In genomic region chr16:30308616-30309394, GRCm38 (mm10) we compare ENCODE assay signal across 8 mouse cellular contexts. TPM values are rescaled to one million over a fixed set of nuclear protein-coding genes. Genes with fewer than 3 reads are reported as not detected.
DNase-seq lines count a peak whose midpoint lies in the region; ATAC-seq lines count a peak whose summit lies in the region.

No protein-coding gene starts in this region.

- H3K4me1 ChIP-seq in forebrain, embryonic 13.5 days = peaks cover 22% of the 10 kb centered on the region
- peaks cover 22% of the 10 kb centered on the region for H3K4me1 ChIP-seq in hindbrain, embryonic 15.5 days (replicated peaks)

- H3K36me3 ChIP-seq in forebrain, embryonic 13.5 days (ENCODE audit: poor library complexity, severe bottlenecking) = no peaks in the 10 kb centered on the region
- H3K36me3 ChIP-seq in hindbrain, embryonic 15.5 days = no peaks in the 10 kb centered on the region

- no peak overlapping the region for H3K27ac ChIP-seq in forebrain, embryonic 13.5 days
- H3K27ac ChIP-seq in hindbrain, embryonic 15.5 days (replicated peaks) = no peak overlapping the region

- H3K4me3 ChIP-seq in forebrain, embryonic 13.5 days = peak overlapping the region; percentile 52
- peak overlapping the region; percentile 51 for H3K4me3 ChIP-seq in hindbrain, embryonic 15.5 days

- H3K9ac ChIP-seq in forebrain, embryonic 13.5 days = peak overlapping the region; percentile 67
- peak overlapping the region; percentile 43 for H3K9ac ChIP-seq in hindbrain, embryonic 15.5 days

- peak overlapping the region; percentile 91 for H3K4me2 ChIP-seq in forebrain, embryonic 13.5 days
- H3K4me2 ChIP-seq in hindbrain, embryonic 15.5 days = peak overlapping the region; percentile 90

- WGBS in forebrain, embryonic 13.5 days = under 1% methylated on average over 71 of the region's 72 CpGs
- WGBS in hindbrain, embryonic 15.5 days = under 1% methylated on average over 72 of the region's 72 CpGs

- H3K9me3 ChIP-seq in forebrain, embryonic 13.5 days (replicated peaks) = no peaks in the 10 kb centered on the region
- no peaks in the 10 kb centered on the region for H3K9me3 ChIP-seq in hindbrain, embryonic 15.5 days

- peak; percentile 71 for ATAC-seq in forebrain, embryonic 13.5 days
- peak; percentile 84 for ATAC-seq in hindbrain, embryonic 15.5 days (ENCODE audit: low FRiP score, low read depth)

- DNase-seq in Muller cell, postnatal 12 days (ENCODE audit: inconsistent ontology term) = peak; percentile 54
- DNase-seq in c-Kit-positive CD71-positive TER-119-positive erythroid progenitor cells, embryonic 14.5 days (ENCODE audit: low spot score) = peak; percentile 18
- DNase-seq in left cerebral cortex, adult 18-20 months (ENCODE audit: low spot score in 2 of 2) = peak; percentile 61 to 74
- DNase-seq in lung, postnatal 25 days (ENCODE audit: low spot score) = peak; percentile 8
- peak; percentile 82 for DNase-seq in right cerebral cortex, adult 18-20 months
- peak; percentile 23 to 26 for DNase-seq in urinary bladder, postnatal 36 days (ENCODE audit: low spot score in 2 of 2)

- H3K27me3 ChIP-seq in forebrain, embryonic 13.5 days = peaks cover 64% of the 10 kb centered on the region
- H3K27me3 ChIP-seq in hindbrain, embryonic 15.5 days = peaks cover 41% of the 10 kb centered on the region

RNA-seq across cellular contexts. Expression of gene Gp5, which starts 1.8 kb away (rescaled TPM):
- polyA plus RNA-seq in forebrain, embryonic 13.5 days (2015; fragmentation: Nextera tagmentation; extraction: Ambion mirVana) = 0.34 and 0.64 TPM in 2 replicates
- polyA plus RNA-seq in hindbrain, embryonic 15.5 days (2015; fragmentation: Nextera tagmentation; extraction: Ambion mirVana) = 0.61 and 1.0 TPM in 2 replicates
- 1 to 10 TPM in 1 of 2 experiments, under 1 TPM in 1; 0.91 to 1.3 TPM for total RNA-seq in left cerebral cortex, adult 18-20 months (2021)

RNA-seq across cellular contexts. Expression of gene Lrrc15, which starts 25.7 kb away (rescaled TPM):
- polyA plus RNA-seq in forebrain, embryonic 13.5 days (2015; fragmentation: Nextera tagmentation; extraction: Ambion mirVana) = 0.08 and 0.09 TPM in 2 replicates
- 0.25 and 0.27 TPM in 2 replicates for polyA plus RNA-seq in hindbrain, embryonic 15.5 days (2015; fragmentation: Nextera tagmentation; extraction: Ambion mirVana)
- total RNA-seq in left cerebral cortex, adult 18-20 months (2021) = not detected

RNA-seq across cellular contexts. Expression of gene Cpn2, which starts 41.5 kb away (rescaled TPM):
- polyA plus RNA-seq in forebrain, embryonic 13.5 days (2015; fragmentation: Nextera tagmentation; extraction: Ambion mirVana) = not detected in 2 replicates
- polyA plus RNA-seq in hindbrain, embryonic 15.5 days (2015; fragmentation: Nextera tagmentation; extraction: Ambion mirVana) = not detected in 2 replicates
- total RNA-seq in left cerebral cortex, adult 18-20 months (2021) = not detected

Comparison
In these comparisons a context has a peak if more than half of its experiments do, and no peak if none do; other contexts are left out.
1. DNase-seq: peak in every context shown above with its lines; median percentile 82 in right cerebral cortex, adult 18-20 months; 68 in left cerebral cortex, adult 18-20 months; 54 in Muller cell, postnatal 12 days; 24 in urinary bladder, postnatal 36 days; 18 in c-Kit-positive CD71-positive TER-119-positive erythroid progenitor cells, embryonic 14.5 days; 8 in lung, postnatal 25 days.